In the genomic region with DNA sequence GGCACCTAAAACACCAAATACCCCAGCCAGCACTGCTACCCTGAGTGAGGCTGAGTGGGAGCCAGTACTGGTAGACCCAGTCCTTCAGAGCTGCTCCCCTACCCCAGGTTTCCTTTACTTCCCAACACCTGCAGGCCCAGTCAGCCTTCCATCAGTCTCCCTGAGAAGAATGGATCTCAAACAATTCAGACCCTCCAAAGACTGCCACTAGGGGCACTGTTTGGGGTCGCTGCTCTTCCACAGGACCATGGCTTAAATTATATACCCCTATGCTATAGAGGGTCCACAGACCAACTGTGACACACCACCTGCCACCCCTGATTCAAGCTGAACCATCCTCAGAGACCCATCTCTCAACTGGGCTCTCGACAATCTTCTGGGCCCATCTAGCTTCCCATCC, we compare ENCODE assay signal across 8 mouse cellular contexts. TPM values are rescaled to one million over a fixed set of nuclear protein-coding genes. Genes with fewer than 3 reads are reported as not detected.
DNase-seq lines count a peak whose midpoint lies in the region; ATAC-seq and TF ChIP-seq lines count a peak whose summit lies in the region.

No protein-coding gene starts in this region.

- peaks cover 62% of the 10 kb centered on the region for H3K36me3 ChIP-seq in embryonic facial prominence, embryonic 10.5 days (replicated peaks)
- H3K36me3 ChIP-seq in liver, embryonic 12.5 days, result peaks cover 58% of the 10 kb centered on the region
- H3K36me3 ChIP-seq in stomach, postnatal 0 days (ENCODE audit: control insufficient read depth, insufficient read depth, low read length), result no peaks in the 10 kb centered on the region

- H3K9ac ChIP-seq in liver, embryonic 12.5 days, result peak overlapping the region; percentile 99
- H3K9ac ChIP-seq in stomach, postnatal 0 days (ENCODE audit: low read length), result no peak overlapping the region

- no peak overlapping the region for H3K27ac ChIP-seq in embryonic facial prominence, embryonic 10.5 days (replicated peaks)
- peak overlapping the region; percentile 61 for H3K27ac ChIP-seq in liver, embryonic 12.5 days
- H3K27ac ChIP-seq in stomach, postnatal 0 days (replicated peaks), result no peak overlapping the region

- WGBS in lung, adult 2 months, result 44% methylated on average over 2 of the region's 2 CpGs
- 45% methylated on average over 2 of the region's 2 CpGs for WGBS in embryonic facial prominence, embryonic 10.5 days
- WGBS in liver, embryonic 12.5 days (ENCODE audit: insufficient replicate concordance), result 41% methylated on average over 2 of the region's 2 CpGs
- 39% methylated on average over 2 of the region's 2 CpGs for WGBS in stomach, postnatal 0 days

- no peak for DNase-seq in lung, adult 2 months
- DNase-seq in lung, postnatal 4 days, result no peak
- no peak for DNase-seq in embryonic facial prominence, embryonic 10.5 days (ENCODE audit: low spot score)
- DNase-seq in stomach, postnatal 0 days (ENCODE audit: low spot score), result no peak
- DNase-seq in urinary bladder, postnatal 14 days (ENCODE audit: low spot score), result no peak
- DNase-seq in right cerebral cortex, postnatal 10 days (ENCODE audit: low spot score in 2 of 2), result no peak
- no peak for DNase-seq in layer of hippocampus, postnatal 14 days (ENCODE audit: low spot score in 2 of 2)

- H3K27me3 ChIP-seq in embryonic facial prominence, embryonic 10.5 days (replicated peaks; ENCODE audit: low read depth, poor library complexity, severe bottlenecking), result no peaks in the 10 kb centered on the region
- no peaks in the 10 kb centered on the region for H3K27me3 ChIP-seq in liver, embryonic 12.5 days (replicated peaks)
- H3K27me3 ChIP-seq in stomach, postnatal 0 days (ENCODE audit: control insufficient read depth, insufficient read depth, low read length), result no peaks in the 10 kb centered on the region

- peak; percentile 31; the same call in 1 of the 2 replicates for TF ChIP-seq CTCF in lung, adult 2 months (IDR thresholded peaks at IDR 0.05; ENCODE audit: insufficient read depth, low read length)
- TF ChIP-seq CTCF in stomach, postnatal 0 days (IDR thresholded peaks at IDR 0.05; ENCODE audit: low read depth), result peak; percentile 66

- peak overlapping the region; percentile 95 for H3K4me2 ChIP-seq in liver, embryonic 12.5 days
- H3K4me2 ChIP-seq in stomach, postnatal 0 days (replicated peaks; ENCODE audit: low read depth), result peak overlapping the region; percentile 20

- no peak for ATAC-seq in liver, embryonic 12.5 days
- ATAC-seq in stomach, postnatal 0 days (ENCODE audit: low FRiP score, low TSS enrichment), result no peak

- no peak for TF ChIP-seq EP300 in stomach, postnatal 0 days (optimal IDR thresholded peaks at IDR 0.05)

- H3K4me3 ChIP-seq in lung, adult 2 months (replicated peaks; ENCODE audit: extremely low read depth, low read depth, low read length), result no peak overlapping the region
- peak overlapping the region; percentile 100; the same call in 1 of the 2 replicates for H3K4me3 ChIP-seq in embryonic facial prominence, embryonic 10.5 days
- peak overlapping the region; percentile 98 for H3K4me3 ChIP-seq in liver, embryonic 12.5 days
- no peak overlapping the region for H3K4me3 ChIP-seq in stomach, postnatal 0 days (ENCODE audit: low read depth, low read length)

- H3K4me1 ChIP-seq in lung, adult 2 months (ENCODE audit: control insufficient read depth, insufficient read depth, low read length), result peaks cover 25% of the 10 kb centered on the region
- peaks cover 49% of the 10 kb centered on the region for H3K4me1 ChIP-seq in embryonic facial prominence, embryonic 10.5 days
- H3K4me1 ChIP-seq in liver, embryonic 12.5 days, result peaks cover 63% of the 10 kb centered on the region
- peaks cover 15% of the 10 kb centered on the region for H3K4me1 ChIP-seq in stomach, postnatal 0 days (replicated peaks; ENCODE audit: control insufficient read depth, insufficient read depth)

- H3K9me3 ChIP-seq in embryonic facial prominence, embryonic 10.5 days, result no peaks in the 10 kb centered on the region
- H3K9me3 ChIP-seq in liver, embryonic 12.5 days (replicated peaks), result no peaks in the 10 kb centered on the region
- no peaks in the 10 kb centered on the region for H3K9me3 ChIP-seq in stomach, postnatal 0 days (ENCODE audit: control insufficient read depth, low read length)

- TF ChIP-seq POLR2A in lung, adult 2 months (IDR thresholded peaks at IDR 0.05; ENCODE audit: borderline replicate concordance, extremely low read depth, low read depth, low read length), result no peak

RNA-seq across cellular contexts. Expression of gene Ppp1r37, which starts 3.9 kb away (rescaled TPM):
- 113 and 121 TPM in 2 replicates for polyA plus RNA-seq in lung, adult 2 months (2012; rRNA removed)
- polyA plus RNA-seq in embryonic facial prominence, embryonic 10.5 days (2016; fragmentation: Nextera tagmentation; extraction: Ambion mirVana), result 20.7 and 22.9 TPM in 2 replicates
- polyA plus RNA-seq in liver, embryonic 12.5 days (2016; fragmentation: Nextera tagmentation; extraction: Ambion mirVana), result 19.1 and 20.2 TPM in 2 replicates
- 16.5 and 21.2 TPM in 2 replicates for polyA plus RNA-seq in stomach, postnatal 0 days (2015; fragmentation: Nextera tagmentation; extraction: Ambion mirVana)
- total RNA-seq in layer of hippocampus, postnatal 14 days (2021), result 10 to 100 TPM; 88.3 to 91.7 TPM

RNA-seq across cellular contexts. Expression of gene Zfp296, which starts 18.1 kb away (rescaled TPM):
- 4.3 and 5.0 TPM in 2 replicates for polyA plus RNA-seq in lung, adult 2 months (2012; rRNA removed)
- 0.41 and 0.44 TPM in 2 replicates for polyA plus RNA-seq in embryonic facial prominence, embryonic 10.5 days (2016; fragmentation: Nextera tagmentation; extraction: Ambion mirVana)
- 1.5 TPM in 2 replicates for polyA plus RNA-seq in liver, embryonic 12.5 days (2016; fragmentation: Nextera tagmentation; extraction: Ambion mirVana)
- polyA plus RNA-seq in stomach, postnatal 0 days (2015; fragmentation: Nextera tagmentation; extraction: Ambion mirVana), result 3.7 and 5.0 TPM in 2 replicates
- total RNA-seq in layer of hippocampus, postnatal 14 days (2021), result under 1 TPM in 1 of 2 experiments, not detected in 1; 0.53 TPM

RNA-seq across cellular contexts. Expression of gene Gemin7, which starts 18.4 kb away (rescaled TPM):
- 99.2 and 132 TPM in 2 replicates for polyA plus RNA-seq in lung, adult 2 months (2012; rRNA removed)
- polyA plus RNA-seq in embryonic facial prominence, embryonic 10.5 days (2016; fragmentation: Nextera tagmentation; extraction: Ambion mirVana), result 187 and 191 TPM in 2 replicates
- polyA plus RNA-seq in liver, embryonic 12.5 days (2016; fragmentation: Nextera tagmentation; extraction: Ambion mirVana), result 101 TPM in 2 replicates
- 108 and 114 TPM in 2 replicates for polyA plus RNA-seq in stomach, postnatal 0 days (2015; fragmentation: Nextera tagmentation; extraction: Ambion mirVana)
- total RNA-seq in layer of hippocampus, postnatal 14 days (2021), result 10 to 100 TPM; 39.8 to 43.3 TPM

RNA-seq across cellular contexts. Expression of gene Nkpd1, which starts 41.3 kb away (rescaled TPM):
- polyA plus RNA-seq in lung, adult 2 months (2012; rRNA removed), result 0.62 and 17.3 TPM in 2 replicates
- 0.17 and 0.19 TPM in 2 replicates for polyA plus RNA-seq in embryonic facial prominence, embryonic 10.5 days (2016; fragmentation: Nextera tagmentation; extraction: Ambion mirVana)
- polyA plus RNA-seq in liver, embryonic 12.5 days (2016; fragmentation: Nextera tagmentation; extraction: Ambion mirVana), result not detected in 2 replicates
- polyA plus RNA-seq in stomach, postnatal 0 days (2015; fragmentation: Nextera tagmentation; extraction: Ambion mirVana), result 30.8 and 33.0 TPM in 2 replicates
- total RNA-seq in layer of hippocampus, postnatal 14 days (2021), result under 1 TPM; 0.48 to 0.69 TPM

RNA-seq across cellular contexts. Expression of gene Clasrp, which starts 45.3 kb away (rescaled TPM):
- 96.1 and 134 TPM in 2 replicates for polyA plus RNA-seq in lung, adult 2 months (2012; rRNA removed)
- polyA plus RNA-seq in embryonic facial prominence, embryonic 10.5 days (2016; fragmentation: Nextera tagmentation; extraction: Ambion mirVana), result 58.0 and 58.9 TPM in 2 replicates
- polyA plus RNA-seq in liver, embryonic 12.5 days (2016; fragmentation: Nextera tagmentation; extraction: Ambion mirVana), result 23.9 and 24.2 TPM in 2 replicates
- 19.0 and 21.5 TPM in 2 replicates for polyA plus RNA-seq in stomach, postnatal 0 days (2015; fragmentation: Nextera tagmentation; extraction: Ambion mirVana)
- total RNA-seq in layer of hippocampus, postnatal 14 days (2021), result 10 to 100 TPM; 85.8 to 95.0 TPM

Comparison
In these comparisons a context has a peak if more than half of its experiments do, and no peak if none do; other contexts are left out.
1. H3K4me3 ChIP-seq: peak in embryonic facial prominence, embryonic 10.5 days (single experiment) and liver, embryonic 12.5 days (single experiment); none in lung, adult 2 months (single experiment) and stomach, postnatal 0 days (single experiment).